Mouse (Mus musculus) hindbrain, embryonic 11.5 days (tissue): ENCODE results near the gene Kcnab2. TPM values are rescaled to one million over a fixed set of nuclear protein-coding genes. Genes with fewer than 3 reads are reported as not detected.

Source experiments
- ATAC-seq: fragments of 200-750 bp; cut with Nextera tagmentation; 2 replicates; pipeline ENCODE4 v1.8.0; 2017; ENCODE audit warnings: mild to moderate bottlenecking, moderate TSS enrichment, moderate library complexity; ENCODE audit not compliant: low FRiP score
- DNase-seq: peaks from one replicate; pipeline ENCODE4 v3.0.0-alpha.2; 2015; ENCODE audit warnings: low spot score
- H3K27ac ChIP-seq: fragments of 300-500 bp; sonication (generic); 2 replicates; pipeline ENCODE4 v1.5.1; 2014; ENCODE audit warnings: mild to moderate bottlenecking, low read depth, low read length
- H3K27me3 ChIP-seq: fragments of 300-500 bp; sonication (generic); 2 replicates; pipeline ENCODE4 v1.6.1; 2014; ENCODE audit warnings: mild to moderate bottlenecking, low read length, moderate library complexity, mixed read lengths; ENCODE audit not compliant: control insufficient read depth, insufficient read depth
- H3K36me3 ChIP-seq: fragments of 300-500 bp; sonication (generic); 2 replicates; pipeline ENCODE4 v1.6.1; 2014; ENCODE audit warnings: mild to moderate bottlenecking, low read length, moderate library complexity, mixed read lengths; ENCODE audit not compliant: control insufficient read depth, insufficient read depth
- H3K4me1 ChIP-seq: fragments of 300-500 bp; sonication (generic); replicated peaks from 2 replicates; pipeline ENCODE4 v1.6.1; 2014; ENCODE audit warnings: low read length, mixed read lengths; ENCODE audit not compliant: control insufficient read depth, insufficient read depth
- H3K4me2 ChIP-seq: fragments of 300-500 bp; sonication (generic); replicated peaks from 2 replicates; pipeline ENCODE4 v1.6.1; 2014; ENCODE audit warnings: mild to moderate bottlenecking, low read depth, low read length
- H3K4me3 ChIP-seq: fragments of 300-500 bp; sonication (generic); 2 replicates; pipeline ENCODE4 v1.5.1; 2014; ENCODE audit warnings: low read depth, low read length
- H3K9ac ChIP-seq: fragments of 300-500 bp; sonication (generic); 2 replicates; pipeline ENCODE4 v1.6.1; 2014; ENCODE audit warnings: low read depth, low read length
- H3K9me3 ChIP-seq: fragments of 300-500 bp; sonication (generic); 2 replicates; pipeline ENCODE4 v1.6.1; 2016; ENCODE audit warnings: low read length; ENCODE audit not compliant: control insufficient read depth
- WGBS: fragments of 180-500 bp; shearing (Covaris S2); extraction: QIAGEN DNeasy Blood & Tissue Kit; methylation state at CpG from one replicate; pipeline ENCODE4 v1.1.7; 2014; 5-methylcytosine and 5-hydroxymethylcytosine counted together
- polyA plus RNA-seq: library from polyadenylated mRNA; unstranded; fragments of >200 nt; fragmentation: Nextera tagmentation; extraction: Ambion mirVana; gene quantifications from 2 replicates; pipeline ENCODE4 v1.2.1, GENCODE M21; 2014

The Kcnab2 gene
- polyA plus RNA-seq, 1 experiment from 2014 or later: 11.1 TPM

DNA sequence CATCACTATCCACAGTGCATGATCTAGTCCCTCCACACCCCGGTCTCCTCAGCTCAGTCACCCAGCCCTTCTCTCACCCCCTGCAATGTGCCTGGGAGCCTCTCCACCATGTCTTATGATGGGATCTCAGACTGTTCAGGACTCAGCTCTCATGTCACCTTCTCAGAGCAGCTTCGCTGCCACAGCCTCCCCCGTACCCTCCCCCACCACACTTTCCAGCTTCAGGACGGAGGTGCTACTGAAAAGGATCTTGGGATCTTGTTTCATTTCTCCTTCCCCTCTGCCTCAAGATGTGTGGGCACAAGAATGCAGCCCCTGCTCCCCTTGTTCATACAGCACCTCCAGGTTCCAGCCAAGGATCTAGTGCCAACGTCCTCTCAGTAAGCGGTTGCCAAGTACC is 54.1 kb downstream of the Kcnab2 start:
- Histone ChIP-seq H3K9me3 (no peaks in the 10 kb centered on the region), H3K4me1 (no peaks in the 10 kb centered on the region; the same call in 1 of the 2 replicates), H3K27ac (no peak overlapping the region), H3K36me3 (no peaks in the 10 kb centered on the region), H3K9ac (no peak overlapping the region), H3K4me2 (no peak overlapping the region), H3K27me3 (no peaks in the 10 kb centered on the region), H3K4me3 (no peak overlapping the region)
- 92% methylated on average over 6 of the region's 6 CpGs for WGBS
- DNase-seq: no peak
- no peak for ATAC-seq

DNA sequence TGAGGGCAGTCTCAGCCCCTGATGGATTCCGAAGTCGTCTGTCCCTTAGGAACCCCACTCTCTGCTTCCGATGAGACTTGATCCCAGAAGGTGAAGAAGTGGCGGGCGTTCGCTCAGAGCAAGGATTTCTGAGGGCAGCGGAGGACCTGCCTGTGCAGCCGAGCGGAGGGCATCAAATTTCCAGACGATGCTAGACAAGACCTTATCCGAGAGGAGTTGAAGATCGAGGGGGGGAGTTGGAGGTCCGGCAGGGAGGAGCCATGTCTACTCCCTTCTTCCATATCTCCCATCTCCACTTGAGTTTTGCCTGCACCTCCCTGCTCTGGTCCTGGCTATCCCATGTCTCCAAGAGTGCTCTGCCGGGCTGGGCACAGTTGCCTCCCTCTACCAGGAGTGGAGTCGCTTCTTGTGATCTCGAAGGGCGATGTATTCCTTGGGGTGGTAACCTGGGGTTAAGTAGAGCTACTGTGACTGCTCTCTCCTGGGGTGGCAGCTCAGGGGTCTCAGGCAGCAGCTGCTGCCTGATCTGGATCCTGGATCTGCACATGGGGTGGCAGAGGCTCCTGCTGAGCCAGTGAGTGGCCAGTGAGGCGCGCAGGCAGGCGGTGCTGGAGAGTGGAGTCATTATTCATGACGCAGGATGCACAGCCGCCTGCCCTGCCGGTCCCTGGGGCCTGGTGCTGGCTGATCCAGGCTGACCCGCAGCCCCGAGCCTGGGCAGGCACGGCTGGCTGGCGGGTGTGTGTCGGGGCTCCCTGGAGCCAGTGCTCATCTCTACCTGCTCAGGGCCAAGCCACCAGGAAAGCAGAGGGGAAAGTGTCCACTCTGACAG is 59.2 kb downstream of the Kcnab2 start:
- Histone ChIP-seq H3K27ac (0 out of 2 replicates have a peak overlapping the region, but pooled peaks have one; percentile 8), H3K9me3 (no peaks in the 10 kb centered on the region), H3K9ac (no peak overlapping the region), H3K4me3 (no peak overlapping the region), H3K4me1 (no peaks in the 10 kb centered on the region; the same call in 1 of the 2 replicates), H3K36me3 (no peaks in the 10 kb centered on the region), H3K27me3 (no peaks in the 10 kb centered on the region; the same call in 1 of the 2 replicates), H3K4me2 (no peak overlapping the region)
- ATAC-seq: peak; percentile 64
- peak; percentile 30 for DNase-seq
- WGBS: 37% methylated on average over 28 of the region's 28 CpGs

DNA sequence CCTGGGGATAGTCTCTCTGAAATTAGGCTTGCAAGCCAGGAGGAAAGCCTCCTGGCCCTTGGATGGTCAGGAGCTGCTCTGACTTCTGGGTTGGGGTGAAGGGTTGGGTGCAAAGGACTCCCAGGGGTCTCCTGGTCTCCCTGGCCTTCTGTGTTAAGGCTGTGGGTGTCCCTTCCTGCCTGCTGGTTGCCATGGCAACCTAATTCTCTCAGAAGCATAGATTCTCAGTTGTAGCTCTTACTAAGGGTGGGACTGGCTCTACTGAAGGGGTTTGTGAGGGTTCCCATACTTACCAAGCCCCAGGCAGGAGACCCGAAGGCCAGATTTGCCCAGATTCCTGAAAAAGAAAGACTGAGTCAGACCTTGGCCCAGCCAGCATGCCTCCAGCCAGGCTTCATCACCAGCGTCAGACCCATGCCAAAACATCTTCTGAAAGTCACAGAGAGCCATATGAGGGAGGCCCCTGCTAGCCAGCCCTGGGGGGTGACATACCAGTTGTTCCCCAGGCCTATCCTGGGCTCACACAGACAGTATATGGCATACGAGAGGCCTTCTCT is 65.1 kb downstream of the Kcnab2 start:
- Histone ChIP-seq H3K27me3 (no peaks in the 10 kb centered on the region), H3K9ac (no peak overlapping the region), H3K4me1 (no peaks in the 10 kb centered on the region), H3K4me2 (no peak overlapping the region), H3K9me3 (no peaks in the 10 kb centered on the region), H3K36me3 (no peaks in the 10 kb centered on the region), H3K27ac (no peak overlapping the region), H3K4me3 (no peak overlapping the region)
- no peak for ATAC-seq
- WGBS: 82% methylated on average over 3 of the region's 3 CpGs
- no peak for DNase-seq

DNA sequence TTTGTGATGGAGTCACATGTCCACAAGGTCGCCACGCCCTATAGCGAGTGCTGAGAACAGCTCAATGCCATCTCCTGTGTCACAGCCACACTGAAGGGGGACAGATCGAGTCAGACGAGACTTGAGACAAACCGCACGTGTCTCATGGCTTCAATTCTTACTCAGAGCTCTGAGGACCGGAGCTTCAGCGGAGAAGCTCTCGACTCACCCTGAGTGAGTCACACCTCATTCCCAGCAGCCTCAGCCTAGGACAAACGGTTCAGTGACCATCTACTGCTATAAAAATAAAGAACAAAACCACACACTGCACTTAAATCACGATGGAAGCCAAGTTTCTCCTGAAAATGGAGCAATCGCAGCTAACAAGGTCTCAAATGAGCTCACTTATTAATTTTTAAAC is 66.7 kb downstream of the Kcnab2 start:
- 84% methylated on average over 13 of the region's 13 CpGs for WGBS
- no peak overlapping the region for H3K4me2 ChIP-seq
- no peaks in the 10 kb centered on the region for H3K27me3 ChIP-seq
- no peak overlapping the region for H3K4me3 ChIP-seq
- H3K27ac ChIP-seq: no peak overlapping the region
- H3K4me1 ChIP-seq: no peaks in the 10 kb centered on the region
- ATAC-seq (no peak), DNase-seq (no peak)
- H3K9me3 ChIP-seq: no peaks in the 10 kb centered on the region
- H3K9ac ChIP-seq: no peak overlapping the region
- no peaks in the 10 kb centered on the region for H3K36me3 ChIP-seq

DNA sequence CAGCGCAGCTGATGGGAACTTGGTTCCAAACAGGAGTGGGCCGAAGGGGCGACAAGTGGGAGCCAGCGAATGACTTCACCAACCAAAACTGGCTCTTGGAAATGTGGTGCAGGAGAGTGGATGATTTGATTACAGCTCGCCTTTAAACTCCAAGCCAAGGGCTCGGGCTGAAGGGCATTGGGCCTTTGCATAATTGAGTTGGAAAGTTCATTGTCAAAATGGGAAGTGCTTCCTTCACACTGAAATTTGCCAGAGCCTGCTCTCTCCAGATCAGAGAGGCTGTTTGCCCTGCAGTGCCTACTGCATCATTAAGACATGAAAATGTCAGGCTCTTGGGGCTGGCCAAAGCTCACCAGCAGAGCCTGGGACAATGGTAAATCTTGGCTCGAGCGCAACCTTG is 71.1 kb downstream of the Kcnab2 start:
- Histone ChIP-seq H3K27me3 (no peaks in the 10 kb centered on the region), H3K9ac (no peak overlapping the region), H3K4me3 (no peak overlapping the region), H3K4me2 (no peak overlapping the region), H3K9me3 (no peaks in the 10 kb centered on the region), H3K36me3 (no peaks in the 10 kb centered on the region), H3K27ac (no peak overlapping the region), H3K4me1 (no peaks in the 10 kb centered on the region)
- DNase-seq (no peak), ATAC-seq (no peak)
- 76% methylated on average over 8 of the region's 8 CpGs for WGBS

DNA sequence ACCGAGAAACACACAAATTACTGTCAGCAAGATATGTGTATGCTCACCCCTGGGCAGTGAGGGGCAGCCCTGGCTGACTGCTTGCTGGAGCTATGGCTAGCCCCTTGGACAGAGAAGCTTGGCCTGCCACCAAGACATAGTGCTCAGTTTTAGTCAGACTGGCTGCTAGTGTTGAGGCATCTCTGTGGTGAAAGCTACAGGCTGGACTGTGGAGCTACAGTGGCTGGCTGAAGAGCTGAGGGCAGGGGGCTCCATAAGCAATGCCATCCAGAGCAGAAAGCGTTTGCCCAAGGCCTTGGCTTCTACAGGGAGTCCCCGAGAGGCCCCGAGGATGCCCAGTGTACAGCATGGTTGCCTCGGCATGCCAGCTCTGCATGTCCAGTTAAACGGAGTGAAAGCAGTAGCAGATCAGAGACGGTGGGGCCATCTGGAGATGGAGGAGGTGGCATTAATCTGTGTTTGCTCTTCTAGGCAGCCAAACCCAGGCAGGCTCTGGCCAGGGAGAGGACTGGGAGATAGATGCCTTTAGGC is 71.9 kb downstream of the Kcnab2 start:
- no peaks in the 10 kb centered on the region for H3K9me3 ChIP-seq
- H3K4me2 ChIP-seq: no peak overlapping the region
- ATAC-seq: no peak
- H3K4me1 ChIP-seq: no peaks in the 10 kb centered on the region
- no peak for DNase-seq
- no peaks in the 10 kb centered on the region for H3K36me3 ChIP-seq
- no peak overlapping the region for H3K9ac ChIP-seq
- WGBS: 89% methylated on average over 7 of the region's 7 CpGs
- no peak overlapping the region for H3K27ac ChIP-seq
- H3K27me3 ChIP-seq: no peaks in the 10 kb centered on the region
- H3K4me3 ChIP-seq: no peak overlapping the region

DNA sequence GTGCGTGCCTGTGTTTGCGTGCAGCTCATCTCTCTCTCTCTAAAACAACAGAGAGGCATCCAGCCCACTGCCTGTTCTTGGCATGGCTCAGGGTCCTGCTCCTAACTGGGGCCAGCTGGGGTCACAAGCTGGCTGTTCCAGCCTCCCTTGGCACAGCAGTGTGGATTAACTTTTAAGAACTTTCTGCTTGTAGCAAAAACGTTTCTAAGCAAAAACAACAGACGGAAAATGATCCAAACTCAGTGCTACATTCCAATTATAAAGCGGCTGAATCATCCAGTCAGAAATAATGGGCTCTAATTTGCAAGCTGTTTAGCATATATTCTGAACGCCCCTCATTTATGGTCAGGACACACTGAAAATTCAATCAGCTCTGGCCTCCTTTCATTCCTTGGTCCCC is 72.5 kb downstream of the Kcnab2 start:
- DNase-seq: no peak
- ATAC-seq: no peak
- WGBS: 75% methylated on average over 6 of the region's 6 CpGs
- Histone ChIP-seq H3K36me3 (no peaks in the 10 kb centered on the region), H3K4me3 (no peak overlapping the region), H3K27ac (no peak overlapping the region), H3K9me3 (no peaks in the 10 kb centered on the region), H3K4me1 (no peaks in the 10 kb centered on the region), H3K9ac (no peak overlapping the region), H3K27me3 (no peaks in the 10 kb centered on the region), H3K4me2 (no peak overlapping the region)

DNA sequence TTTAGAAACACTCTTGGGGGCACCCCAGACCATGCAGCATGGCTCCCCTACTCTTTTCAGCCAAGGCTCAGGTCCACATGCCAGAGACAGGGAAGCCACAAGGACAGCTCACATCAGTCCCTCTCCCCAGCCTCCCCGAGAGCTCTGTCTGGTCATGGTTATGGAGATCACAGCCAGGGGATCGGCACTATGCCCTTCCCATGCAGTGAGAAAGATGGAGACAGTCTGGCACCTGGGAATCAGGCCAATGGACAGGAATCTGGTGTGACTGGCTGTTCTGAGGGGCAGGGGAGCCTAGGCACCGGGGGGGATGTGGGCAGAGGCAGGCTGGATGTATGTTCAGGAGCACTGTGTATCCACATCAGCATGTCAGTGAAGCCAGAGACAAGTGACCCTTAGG is 78.7 kb downstream of the Kcnab2 start:
- Histone ChIP-seq H3K9me3 (no peaks in the 10 kb centered on the region), H3K4me3 (no peak overlapping the region), H3K4me1 (no peaks in the 10 kb centered on the region), H3K9ac (no peak overlapping the region), H3K27me3 (no peaks in the 10 kb centered on the region), H3K4me2 (no peak overlapping the region), H3K36me3 (no peaks in the 10 kb centered on the region), H3K27ac (no peak overlapping the region)
- ATAC-seq (no peak), DNase-seq (no peak)
- WGBS: 88% methylated on average over 3 of the region's 3 CpGs

DNA sequence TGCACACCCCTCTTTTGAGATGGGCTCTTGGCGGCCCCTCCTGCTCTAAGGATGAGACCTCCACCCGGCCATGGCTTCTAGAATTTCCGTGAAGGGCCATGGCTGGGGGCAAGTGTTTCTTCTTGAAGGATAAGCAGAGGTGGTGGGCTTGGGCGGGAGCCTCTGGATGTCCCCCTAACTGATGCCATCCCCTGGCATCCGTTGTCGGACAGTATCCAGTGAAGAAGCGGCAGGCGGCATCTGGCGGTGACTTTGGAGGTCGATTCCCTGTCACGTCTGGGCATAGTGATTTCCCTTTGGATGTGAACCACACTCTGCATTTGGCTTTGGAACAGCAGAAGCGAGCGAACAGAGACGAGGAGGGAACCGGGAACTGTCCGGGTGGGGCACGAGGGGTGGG is 85.0 kb downstream of the Kcnab2 start:
- Histone ChIP-seq H3K4me1 (no peaks in the 10 kb centered on the region), H3K9me3 (no peaks in the 10 kb centered on the region), H3K27ac (no peak overlapping the region), H3K36me3 (no peaks in the 10 kb centered on the region), H3K9ac (no peak overlapping the region), H3K4me3 (no peak overlapping the region), H3K4me2 (no peak overlapping the region), H3K27me3 (no peaks in the 10 kb centered on the region)
- ATAC-seq: no peak
- no peak for DNase-seq
- 87% methylated on average over 17 of the region's 17 CpGs for WGBS
